Mouse (Mus musculus) thymus, adult 2 months (tissue): ENCODE results near the gene Fam189a1.

ENCODE experiments used
- CTCF ChIP-seq: fragments of 200-500 bp; IDR thresholded peaks from 2 replicates; pipeline ENCODE4 v1.5.1; 2012; ENCODE audit warnings: mild to moderate bottlenecking, control low read depth, low read length, moderate library complexity, borderline replicate concordance; ENCODE audit not compliant: control insufficient read depth, poor library complexity, insufficient read depth; ENCODE audit errors: extremely low read depth
- POLR2A ChIP-seq: fragments of 200-500 bp; IDR thresholded peaks from 2 replicates; pipeline ENCODE4 v1.6.1; 2012; ENCODE audit warnings: mild to moderate bottlenecking, low read length, control low read depth, moderate library complexity; ENCODE audit not compliant: control insufficient read depth, poor library complexity, insufficient read depth; ENCODE audit errors: extremely low read depth

- no peak for TF ChIP-seq CTCF
- no peak for TF ChIP-seq POLR2A
These were observed 336.7 kb downstream of the Fam189a1 start for GRCm38 (mm10) chr7:64819683-64820082.
